Mouse (Mus musculus) cerebellum, adult 18-20 months (tissue): Measurements from ENCODE around the gene Cd3eap.

ENCODE experiments used
- DNase-seq, 2 experiments: peaks; one replicate each; pipeline ENCODE4 v3.0.0; 2021

The Cd3eap gene

GRCm38 (mm10) chr7:19361720-19362119, 2.4 kb upstream of the Cd3eap start:
- peak; percentile 58 to 73 for DNase-seq

DNA sequence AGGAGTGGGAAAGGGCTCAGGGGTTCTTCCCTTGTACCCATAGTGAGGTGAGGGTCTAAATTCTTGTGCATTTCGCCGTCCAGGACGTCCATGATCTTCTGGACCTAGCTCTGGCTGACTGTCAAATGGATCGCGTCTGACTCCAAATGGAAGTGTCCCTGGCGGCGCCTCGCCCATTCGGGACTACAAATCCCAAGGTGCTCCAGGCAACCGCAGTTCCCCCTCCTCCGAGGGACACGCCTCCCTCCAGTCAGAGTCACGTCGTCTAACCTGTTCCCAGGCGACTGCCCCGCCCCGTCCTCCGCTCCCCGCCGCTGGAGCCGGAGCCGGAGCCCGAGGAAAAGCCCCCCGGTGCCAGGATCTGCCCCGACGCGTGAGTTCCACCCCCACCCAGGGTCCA, 1.7 kb upstream of the Cd3eap start:
- DNase-seq, result peak; percentile 90 to 97

- DNase-seq, result peak; percentile 71 to 78
These were observed 784 bp upstream of the Cd3eap start for GRCm38 (mm10) chr7:19359892-19360641.

- DNase-seq, result no peak
These were observed 649 bp downstream of the Cd3eap start for GRCm38 (mm10) chr7:19358634-19359033.

DNA sequence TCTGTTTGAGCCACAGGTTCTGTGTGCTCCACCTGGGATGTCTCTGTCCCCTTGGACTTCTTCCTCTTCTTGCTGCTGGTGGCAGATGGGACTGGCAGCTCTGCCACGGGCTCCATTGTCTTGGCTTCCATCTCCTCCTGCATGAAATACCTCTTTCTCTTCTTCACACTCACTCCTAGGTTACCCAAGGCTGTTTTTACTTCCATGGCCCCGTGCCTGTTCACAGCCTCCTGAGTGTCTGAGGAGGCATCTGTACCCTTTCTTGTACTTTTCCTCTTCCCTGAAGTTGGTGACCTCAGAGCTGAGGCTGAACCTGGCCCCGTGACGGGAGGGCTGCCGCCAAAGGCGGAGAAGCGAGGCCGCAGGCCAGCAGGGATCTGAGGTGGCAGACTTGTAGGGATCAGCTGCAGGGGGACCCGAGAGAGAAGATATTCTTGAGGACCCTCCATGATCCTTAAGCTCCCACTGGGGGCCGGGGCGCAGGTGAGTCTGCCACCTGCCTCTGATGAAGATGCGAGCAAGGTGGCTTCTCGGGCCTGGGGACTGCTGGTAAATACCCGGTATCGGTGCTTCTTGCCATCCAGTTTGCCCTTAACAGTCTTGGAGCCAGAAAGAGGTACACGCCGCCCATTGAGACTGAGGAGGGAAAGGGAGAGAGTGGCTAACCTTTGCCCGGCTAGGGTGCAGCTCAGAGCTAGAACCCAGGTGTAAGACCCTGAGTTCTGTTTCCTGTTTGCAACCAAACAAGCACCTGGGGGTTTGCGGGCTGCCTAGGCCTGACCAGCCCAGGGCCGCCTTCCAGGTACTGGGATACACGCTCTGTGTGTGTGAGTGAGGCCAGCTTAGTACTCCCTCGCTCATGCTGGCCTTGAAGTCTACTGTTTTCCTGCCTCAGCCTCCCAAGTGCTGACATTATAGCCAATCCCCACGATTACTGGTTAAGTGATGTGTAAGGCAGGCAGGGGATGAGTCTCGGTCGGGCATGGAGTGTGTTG, 1.6 kb downstream of the Cd3eap start:
- peak in 1 of 2 experiments; percentile 30 for DNase-seq

DNA sequence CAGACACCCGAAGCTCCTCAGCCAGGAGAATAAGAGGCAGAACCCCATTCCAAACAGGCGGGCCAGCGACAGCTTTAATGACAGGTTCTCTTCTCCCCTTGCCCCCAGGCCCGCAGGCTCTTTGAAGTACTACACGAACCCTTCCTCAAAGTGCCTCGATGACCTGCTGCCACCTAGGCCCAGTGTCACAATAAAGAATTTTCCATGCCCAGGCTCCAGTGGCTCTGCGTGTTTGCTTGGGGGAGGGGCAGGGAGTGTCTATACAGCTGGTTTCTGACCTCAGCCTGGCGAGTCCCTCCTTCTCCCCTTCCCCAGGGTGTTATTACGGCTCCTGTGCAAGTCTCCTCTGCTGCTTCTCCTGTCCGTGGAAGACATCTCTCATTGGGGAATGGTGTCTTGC, 3.0 kb downstream of the Cd3eap start:
- no peak for DNase-seq

DNA sequence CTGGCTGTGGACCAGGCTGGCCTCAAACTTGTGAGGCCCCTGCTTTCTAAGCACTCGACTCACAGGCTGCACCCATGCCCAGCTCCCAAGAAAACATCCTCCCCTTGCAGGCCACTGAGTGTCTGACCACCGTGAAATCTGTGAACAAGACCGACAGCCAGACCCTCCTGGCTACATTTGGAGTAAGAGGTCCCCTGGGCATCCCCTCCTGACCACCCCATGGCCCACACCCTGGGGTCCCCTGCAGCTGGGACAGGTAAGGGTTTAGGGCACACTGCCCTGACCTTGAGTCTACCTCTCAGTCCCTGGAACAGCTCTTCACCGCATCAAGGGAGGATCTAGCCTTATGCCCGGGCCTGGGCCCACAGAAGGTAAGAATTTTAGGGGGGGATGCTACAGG, 4.3 kb downstream of the Cd3eap start:
- DNase-seq, result no peak

GRCm38 (mm10) chr7:19350221-19350620, 9.1 kb downstream of the Cd3eap start:
- no peak for DNase-seq

GRCm38 (mm10) chr7:19349188-19349915, 9.9 kb downstream of the Cd3eap start:
- DNase-seq, result no peak

DNA sequence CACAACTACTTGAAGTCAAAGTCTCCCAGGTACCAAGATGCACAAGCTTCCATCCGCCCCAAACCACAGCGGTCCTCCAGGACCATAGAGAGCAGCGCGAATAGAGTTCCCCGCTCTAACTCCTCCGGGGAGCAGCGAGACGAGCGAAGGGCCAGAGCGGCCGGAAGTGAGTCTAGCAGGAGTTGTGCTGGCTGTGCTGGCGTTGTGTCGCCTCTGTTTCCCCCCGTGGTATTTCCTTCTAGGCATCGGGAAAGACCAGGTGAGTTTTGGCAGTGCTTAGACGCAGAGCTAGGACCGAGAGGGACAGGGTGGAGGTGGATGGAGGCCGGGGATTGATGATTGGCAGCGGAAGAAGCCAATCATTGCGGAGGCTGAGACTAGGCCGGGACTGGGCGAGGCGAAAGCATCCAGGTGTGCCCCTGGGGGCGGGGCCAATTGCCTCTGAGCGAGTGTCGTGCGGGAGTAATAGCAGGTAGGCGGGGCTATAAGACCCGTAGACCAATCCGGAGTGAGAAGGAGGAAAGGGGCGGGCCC, 14.3 kb downstream of the Cd3eap start:
- DNase-seq, result peak; percentile 98 to 99

DNA sequence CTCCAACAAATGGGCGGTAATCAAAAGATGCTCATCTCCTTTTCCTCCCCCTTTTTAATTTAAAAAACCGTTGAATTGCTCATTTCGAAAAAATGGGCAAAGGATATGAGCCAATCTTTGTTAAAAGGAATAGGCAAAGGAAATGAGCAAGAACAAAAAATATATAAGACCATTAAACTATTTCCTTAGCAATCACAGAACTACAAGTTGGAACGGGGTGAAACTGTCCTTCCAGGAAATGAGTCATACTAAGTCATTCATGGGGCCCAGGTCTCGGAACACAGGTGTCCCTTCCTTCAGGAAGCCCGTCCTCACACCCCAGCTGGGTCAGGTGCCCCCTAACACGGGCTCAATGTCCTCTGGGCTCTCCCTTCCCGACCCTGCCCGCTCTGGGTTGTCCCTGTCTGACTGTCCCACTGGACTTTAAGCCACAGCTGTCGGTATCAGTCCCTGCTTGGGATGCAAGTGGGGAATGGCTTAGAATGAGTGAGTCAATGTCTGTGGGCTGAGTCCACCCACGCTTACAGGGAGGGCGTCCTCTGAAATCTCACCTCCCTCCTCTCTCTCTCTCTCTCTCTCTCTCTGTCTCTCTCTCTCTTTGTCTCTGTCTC, 14.9 kb downstream of the Cd3eap start, which contains the start of gene Ercc1:
TSS of gene Ercc1 (plus strand) at position 542 of the 611 bp plus-strand sequence.
- peak in 1 of 2 experiments; percentile 48 for DNase-seq

GRCm38 (mm10) chr7:19343210-19343808, 16.0 kb downstream of the Cd3eap start:
- peak; percentile 76 to 80 for DNase-seq

DNA sequence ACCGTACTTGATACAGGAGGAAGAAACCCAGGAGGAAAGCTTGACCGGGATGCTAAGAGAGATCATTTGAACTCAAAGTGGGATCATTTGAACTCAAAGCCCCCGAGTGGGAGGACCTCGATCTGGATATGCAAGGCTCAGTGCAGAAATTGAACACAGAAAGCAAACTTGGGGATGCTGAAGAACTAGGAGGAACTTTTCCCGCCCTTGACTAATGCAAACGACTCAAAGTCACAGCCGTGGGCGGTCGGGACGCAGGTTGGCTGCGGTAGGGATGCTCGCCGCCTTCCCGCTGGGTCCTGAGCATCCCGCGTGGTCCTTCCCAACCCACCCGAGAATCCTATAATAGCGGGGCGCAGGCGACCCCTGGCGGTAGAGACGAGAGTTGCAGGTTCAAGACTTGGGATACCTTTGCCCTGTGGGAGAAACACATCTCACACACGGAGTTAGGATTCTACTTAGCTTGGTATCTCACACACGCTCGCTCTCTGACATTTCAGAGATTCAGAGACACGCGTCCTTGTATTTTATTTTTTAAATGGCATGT, 16.7 kb downstream of the Cd3eap start:
- peak; percentile 90 to 96 for DNase-seq

DNA sequence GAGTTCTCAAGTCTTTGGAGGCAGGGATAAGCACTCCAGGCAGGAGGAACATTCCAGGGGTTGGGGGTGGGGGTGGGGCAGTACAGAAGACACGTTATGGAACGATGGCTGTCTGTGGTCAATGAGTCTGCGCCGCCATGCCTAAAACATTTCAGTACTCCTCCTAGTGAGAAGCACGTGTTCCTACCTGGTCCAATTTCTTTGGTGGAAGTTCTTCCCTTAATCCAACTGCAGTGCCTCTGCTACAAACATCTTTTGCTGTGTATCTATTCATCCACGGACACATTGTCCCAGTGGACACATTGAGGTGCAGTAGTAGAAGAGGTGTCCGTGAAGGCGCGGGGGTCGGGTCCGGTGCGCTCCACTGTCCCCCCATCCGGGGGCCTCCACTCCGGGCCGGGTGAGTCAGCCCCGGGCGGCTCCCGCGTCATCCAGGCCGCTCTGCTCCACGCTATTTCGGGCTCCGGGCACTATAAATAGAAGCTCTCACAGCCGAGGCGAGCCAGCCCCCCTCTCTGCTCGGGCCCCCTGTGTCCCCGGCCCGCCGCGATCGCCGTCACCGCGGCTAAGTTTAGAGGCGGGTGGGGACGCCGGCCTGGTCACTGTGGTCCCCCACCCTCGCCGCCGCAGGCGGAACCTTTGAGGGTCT, 17.4 kb downstream of the Cd3eap start:
- peak; percentile 67 for DNase-seq

DNA sequence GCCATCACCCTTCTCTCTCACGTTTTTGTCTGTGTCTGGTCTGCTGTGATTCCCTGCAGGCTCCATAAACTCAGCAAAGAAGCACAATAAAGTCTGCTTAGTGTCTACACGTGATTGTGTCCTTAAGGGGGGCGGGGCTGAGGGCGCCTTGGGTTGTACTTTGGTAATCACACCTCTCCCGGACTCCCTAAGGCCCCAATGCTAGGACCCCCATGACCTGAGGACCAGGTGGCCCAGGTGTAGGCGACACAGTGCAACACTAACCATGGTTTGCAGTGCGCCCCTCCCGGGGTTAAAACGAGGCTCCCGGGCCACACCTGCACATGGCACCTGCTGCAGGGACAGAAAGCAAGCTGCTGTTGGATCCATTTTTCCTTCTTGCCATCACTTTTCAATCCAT, 18.0 kb downstream of the Cd3eap start:
- no peak for DNase-seq

- DNase-seq, result no peak
These were observed 20.7 kb downstream of the Cd3eap start for GRCm38 (mm10) chr7:19338596-19338995.

DNA sequence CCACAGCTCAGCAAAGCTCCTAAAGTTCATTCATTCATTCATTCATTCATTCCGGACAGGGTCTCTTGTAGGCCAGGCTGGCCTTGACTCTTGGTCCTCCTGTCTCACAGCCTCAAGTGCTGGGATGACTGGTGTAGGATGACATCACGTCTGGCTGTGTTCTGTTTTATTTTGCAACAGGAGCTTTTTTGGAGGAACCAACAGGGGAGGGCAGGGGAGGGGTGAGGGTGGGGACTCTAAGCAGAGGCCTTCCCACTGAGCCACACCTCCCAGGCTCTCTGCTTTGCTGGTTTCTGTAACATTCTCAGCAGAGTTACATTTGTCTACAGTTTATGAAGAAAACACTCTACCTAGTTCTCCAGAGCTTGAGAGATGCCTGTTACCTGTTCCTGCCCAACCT, 21.2 kb downstream of the Cd3eap start:
- no peak for DNase-seq

DNA sequence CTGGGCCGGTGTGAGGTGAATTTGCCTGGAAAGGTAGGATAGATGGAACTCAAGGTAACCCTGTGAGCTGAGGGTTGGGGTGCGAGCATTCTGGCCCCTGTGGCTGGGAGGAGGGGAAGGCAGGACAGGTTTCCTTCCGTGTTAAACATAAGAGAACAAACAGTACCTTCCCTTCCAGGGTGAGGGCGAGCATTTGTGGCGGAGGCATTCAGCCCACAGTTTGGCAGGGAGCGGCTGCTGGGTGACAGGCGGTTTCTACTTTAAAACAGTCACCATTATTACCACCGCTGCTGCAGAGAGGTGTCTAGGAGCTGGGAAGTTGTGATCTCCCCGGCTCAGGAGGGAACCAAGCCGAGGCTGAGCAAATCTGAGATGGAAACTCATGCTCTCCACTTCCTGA, 22.2 kb downstream of the Cd3eap start:
- no peak for DNase-seq

DNA sequence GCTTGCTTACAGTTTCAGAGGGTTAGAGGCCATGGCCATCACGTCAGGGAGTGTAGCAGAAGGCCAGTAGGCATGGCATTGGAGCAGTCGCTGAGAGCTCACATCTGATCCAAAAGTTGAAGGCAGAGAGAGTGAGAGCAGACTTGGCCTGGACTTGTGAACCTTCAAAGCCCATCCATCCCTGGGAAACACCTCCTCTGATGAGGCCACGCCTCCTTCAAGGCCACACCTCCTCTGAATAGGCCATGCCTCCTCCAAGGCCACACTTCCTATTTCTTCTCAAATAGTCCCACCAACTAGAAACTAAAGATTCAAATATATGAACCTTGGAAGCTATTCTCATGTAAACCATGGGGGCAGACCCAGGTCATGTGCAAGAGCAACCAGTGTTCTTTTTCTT, 23.7 kb downstream of the Cd3eap start:
- no peak for DNase-seq

DNA sequence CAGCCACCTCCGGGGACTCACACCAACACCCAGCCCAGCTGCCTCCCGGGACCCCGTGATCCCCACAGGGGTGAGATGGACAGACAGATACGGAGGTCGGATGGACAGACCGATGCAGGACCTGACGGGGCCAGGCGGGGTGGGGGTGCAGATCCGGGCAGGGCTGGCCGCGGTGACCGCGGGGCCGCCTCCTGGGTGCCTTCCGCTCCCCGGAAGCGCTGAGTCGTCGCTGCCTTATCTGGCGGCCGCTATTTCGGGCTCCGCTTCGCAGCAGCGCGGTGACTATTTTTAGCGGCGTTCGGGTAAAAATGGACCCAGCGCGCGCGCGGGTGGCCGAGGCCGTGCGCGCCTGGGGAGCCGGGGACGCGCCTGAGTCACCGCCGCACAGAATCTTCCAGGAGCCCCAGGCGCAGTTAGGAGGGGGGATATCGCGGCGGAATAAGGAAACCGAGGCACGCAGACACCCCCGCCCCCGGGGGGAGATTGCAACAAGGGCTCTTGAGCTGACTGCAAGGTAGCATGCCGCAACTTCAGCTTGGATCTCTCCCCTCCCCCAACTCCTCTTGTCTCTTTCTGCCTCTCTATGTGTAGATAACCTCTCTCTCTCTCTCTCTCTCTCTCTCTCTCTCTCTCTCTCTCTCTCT, 26.5 kb downstream of the Cd3eap start:
- DNase-seq, result peak; percentile 82 to 87
